Mouse (Mus musculus) megakaryocyte, embryonic 14.5 days (primary cell): ENCODE measurements at regions not wholly inside any gene's neighbourhood (a gene's known extent, or its start where the extent isn't known, plus 50 kb on each side); places are given as distances from the start of the nearest gene placed in this dataset.

Experiments
- FLI1 ChIP-seq: IDR thresholded peaks from 2 replicates; pipeline ENCODE4 v1.6.1; 2012; ENCODE audit warnings: low read length, inconsistent platforms, mixed read lengths
- GATA1 ChIP-seq: IDR thresholded peaks from 3 replicates; pipeline ENCODE4 v1.6.1; 2012; ENCODE audit warnings: mixed read lengths, low read length, inconsistent platforms, borderline replicate concordance

- TF ChIP-seq GATA1 (no peak), FLI1 (no peak)
These were observed 68.3 kb upstream of the Cdh5 start for GRCm38 (mm10) chr8:104033148-104033547.
